Mouse (Mus musculus) kidney, adult 2 months (tissue): ENCODE data around the gene Mum1. TPM values are rescaled to one million over a fixed set of nuclear protein-coding genes. Genes with fewer than 3 reads are reported as not detected.

Experiments
- DNase-seq: peaks from one replicate; pipeline ENCODE4 v3.0.0; 2021
- H3K27ac ChIP-seq: fragments of 200-500 bp; 2 replicates; pipeline ENCODE4 v1.5.1; 2012; ENCODE audit warnings: low read depth, low read length, control low read depth, inconsistent platforms; ENCODE audit not compliant: insufficient read depth
- H3K27me3 ChIP-seq: fragments of 200-500 bp; replicated peaks from 2 replicates; pipeline ENCODE4 v1.6.1; 2012; ENCODE audit warnings: mild to moderate bottlenecking, moderate library complexity, low read length, inconsistent platforms; ENCODE audit not compliant: control insufficient read depth, insufficient read depth
- H3K36me3 ChIP-seq: fragments of 200-500 bp; 2 replicates; pipeline ENCODE4 v1.6.1; 2012; ENCODE audit warnings: mild to moderate bottlenecking, moderate library complexity, low read length, inconsistent platforms; ENCODE audit not compliant: control insufficient read depth, insufficient read depth
- H3K4me1 ChIP-seq: fragments of 200-500 bp; 2 replicates; pipeline ENCODE4 v1.6.1; 2011; ENCODE audit warnings: low read length; ENCODE audit not compliant: control insufficient read depth, insufficient read depth
- H3K4me3 ChIP-seq: fragments of 200-500 bp; 2 replicates; pipeline ENCODE4 v1.5.1; 2011; ENCODE audit warnings: mild to moderate bottlenecking, low read depth, low read length, control low read depth; ENCODE audit not compliant: insufficient read depth
- CTCF ChIP-seq: fragments of 200-500 bp; conservative IDR thresholded peaks from 2 replicates; pipeline ENCODE4 v1.5.1; 2011; ENCODE audit warnings: low read depth, mild to moderate bottlenecking, control low read depth, low read length, moderate library complexity, mixed read lengths; ENCODE audit not compliant: insufficient read depth, insufficient read length
- POLR2A ChIP-seq: fragments of 200-500 bp; IDR thresholded peaks from one replicate; pipeline ENCODE4 v1.6.1; 2011; ENCODE audit warnings: low read depth, low read length, control low read depth
- WGBS: fragments of 180-500 bp; shearing (Covaris S2); methylation state at CpG from one replicate; pipeline ENCODE4 v1.1.7; 2018; 5-methylcytosine and 5-hydroxymethylcytosine counted together
- polyA plus RNA-seq: library from polyadenylated mRNA; depleted of rRNA; stranded (reverse); fragments of >200 nt; gene quantifications from 2 replicates; pipeline ENCODE4 v1.2.3, GENCODE M21; 2012

The Mum1 gene
- polyA plus RNA-seq, 1 experiment = 30.4 TPM

GRCm38 (mm10) chr10:80186649-80187048 lies 39.6 kb upstream of the Mum1 start:
- 52% methylated on average over 27 of the region's 27 CpGs for WGBS
- Histone ChIP-seq H3K27me3 (peaks cover 5% of the 10 kb centered on the region; the same call in 1 of the 2 replicates), H3K4me3 (no peak overlapping the region), H3K4me1 (no peaks in the 10 kb centered on the region), H3K27ac (no peak overlapping the region), H3K36me3 (no peaks in the 10 kb centered on the region)
- TF ChIP-seq CTCF (no peak), POLR2A (no peak)
- no peak for DNase-seq

DNA sequence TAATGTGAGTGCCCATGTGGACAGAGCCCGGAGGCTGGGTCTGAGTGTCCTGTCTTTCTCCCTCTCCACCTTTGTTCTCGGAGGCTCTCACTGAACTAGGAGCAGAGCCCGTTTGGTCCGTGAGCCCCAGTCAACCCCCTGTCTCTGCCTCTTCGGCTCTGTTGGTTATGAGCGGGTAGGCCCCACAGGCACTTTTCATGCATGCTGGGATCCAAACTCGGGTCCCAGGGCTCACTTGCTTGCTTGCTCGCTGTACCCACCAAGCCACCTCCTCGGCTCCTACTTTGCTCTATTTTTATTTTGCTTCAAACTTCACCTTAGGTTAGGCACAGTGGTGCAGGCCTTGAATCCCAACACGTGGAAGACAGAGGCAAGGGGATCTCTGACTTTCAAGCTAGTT lies 38.5 kb upstream of the Mum1 start:
- H3K4me1 ChIP-seq = no peaks in the 10 kb centered on the region
- H3K4me3 ChIP-seq = no peak overlapping the region
- no peak overlapping the region for H3K27ac ChIP-seq
- 97% methylated on average over 10 of the region's 10 CpGs for WGBS
- TF ChIP-seq POLR2A (no peak), CTCF (no peak)
- no peak for DNase-seq
- no peaks in the 10 kb centered on the region for H3K36me3 ChIP-seq
- peaks cover 5% of the 10 kb centered on the region; the same call in 1 of the 2 replicates for H3K27me3 ChIP-seq

- H3K4me3 ChIP-seq = no peak overlapping the region
- WGBS = 83% methylated on average over 15 of the region's 15 CpGs
- H3K36me3 ChIP-seq = no peaks in the 10 kb centered on the region
- no peak for TF ChIP-seq CTCF
- peaks cover 5% of the 10 kb centered on the region; the same call in 1 of the 2 replicates for H3K27me3 ChIP-seq
- H3K27ac ChIP-seq = no peak overlapping the region
- H3K4me1 ChIP-seq = no peaks in the 10 kb centered on the region
- DNase-seq = no peak
Measured at GRCm38 (mm10) chr10:80188453-80189024, 37.7 kb upstream of the Mum1 start.

DNA sequence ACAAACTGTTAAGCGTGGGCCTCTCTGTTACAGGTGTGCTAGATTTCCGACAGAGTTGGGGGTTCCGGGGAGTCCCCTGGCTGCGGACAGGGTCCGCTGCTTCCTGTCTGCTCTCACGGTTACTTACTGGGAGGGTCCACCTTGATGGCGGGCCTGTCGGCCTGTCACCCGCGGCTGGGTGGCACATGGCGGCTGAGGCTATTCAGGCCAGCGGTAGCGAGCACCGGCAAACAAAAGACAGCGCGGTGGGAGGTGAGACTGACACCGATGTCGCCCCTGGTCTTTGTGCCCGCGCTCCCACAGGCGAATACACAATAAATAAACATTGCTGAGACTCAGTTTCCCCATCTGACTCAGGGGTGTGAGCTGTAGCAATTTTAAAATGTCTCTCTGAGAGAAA lies 36.2 kb upstream of the Mum1 start:
- no peak for DNase-seq
- no peak overlapping the region for H3K27ac ChIP-seq
- no peak overlapping the region for H3K4me3 ChIP-seq
- peaks cover 5% of the 10 kb centered on the region; the same call in 1 of the 2 replicates for H3K27me3 ChIP-seq
- no peaks in the 10 kb centered on the region for H3K4me1 ChIP-seq
- TF ChIP-seq CTCF = no peak
- no peak for TF ChIP-seq POLR2A
- H3K36me3 ChIP-seq = no peaks in the 10 kb centered on the region
- WGBS = 11% methylated on average over 21 of the region's 21 CpGs

DNA sequence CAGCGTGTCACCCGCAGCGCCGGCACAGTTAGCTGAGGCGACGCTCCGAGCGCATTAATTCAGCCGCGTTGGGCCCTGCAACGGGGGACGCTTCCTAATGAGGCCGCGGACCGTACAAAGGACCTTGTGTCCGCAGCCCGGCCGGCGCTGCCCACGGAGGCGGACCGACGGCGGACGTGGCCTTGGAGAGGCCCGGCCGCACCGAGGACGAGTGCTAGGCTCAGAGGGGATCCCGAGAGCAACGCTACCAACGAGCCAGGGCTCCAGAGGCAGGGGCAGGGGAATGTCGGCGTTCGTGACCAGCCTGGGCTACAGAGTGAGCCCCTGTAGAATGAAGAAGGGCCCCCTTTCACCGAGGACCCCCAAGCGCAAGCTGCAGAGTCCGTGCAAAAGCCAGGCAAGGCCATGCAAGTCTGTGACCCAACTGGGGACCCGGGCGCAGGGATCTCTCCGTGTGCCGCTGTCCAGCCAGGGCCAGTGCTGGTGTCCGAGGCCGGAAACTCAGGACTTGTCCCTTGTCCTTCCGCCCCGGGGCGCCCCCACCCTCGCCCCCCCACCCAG lies 35.7 kb upstream of the Mum1 start:
- peak; percentile 37 for DNase-seq
- peaks cover 5% of the 10 kb centered on the region; the same call in 1 of the 2 replicates for H3K27me3 ChIP-seq
- H3K27ac ChIP-seq = no peak overlapping the region
- no peak for TF ChIP-seq POLR2A
- no peak for TF ChIP-seq CTCF
- H3K4me3 ChIP-seq = peak overlapping the region; percentile 55
- H3K4me1 ChIP-seq = no peaks in the 10 kb centered on the region
- H3K36me3 ChIP-seq = no peaks in the 10 kb centered on the region
- under 1% methylated on average over 48 of the region's 48 CpGs for WGBS

GRCm38 (mm10) chr10:80193976-80194375 lies 32.3 kb upstream of the Mum1 start:
- H3K27me3 ChIP-seq = peaks cover 5% of the 10 kb centered on the region; the same call in 1 of the 2 replicates
- no peaks in the 10 kb centered on the region for H3K4me1 ChIP-seq
- no peak for TF ChIP-seq POLR2A
- no peak for TF ChIP-seq CTCF
- no peak overlapping the region for H3K4me3 ChIP-seq
- WGBS = 92% methylated on average over 6 of the region's 6 CpGs
- no peak for DNase-seq
- H3K36me3 ChIP-seq = no peaks in the 10 kb centered on the region
- no peak overlapping the region for H3K27ac ChIP-seq

DNA sequence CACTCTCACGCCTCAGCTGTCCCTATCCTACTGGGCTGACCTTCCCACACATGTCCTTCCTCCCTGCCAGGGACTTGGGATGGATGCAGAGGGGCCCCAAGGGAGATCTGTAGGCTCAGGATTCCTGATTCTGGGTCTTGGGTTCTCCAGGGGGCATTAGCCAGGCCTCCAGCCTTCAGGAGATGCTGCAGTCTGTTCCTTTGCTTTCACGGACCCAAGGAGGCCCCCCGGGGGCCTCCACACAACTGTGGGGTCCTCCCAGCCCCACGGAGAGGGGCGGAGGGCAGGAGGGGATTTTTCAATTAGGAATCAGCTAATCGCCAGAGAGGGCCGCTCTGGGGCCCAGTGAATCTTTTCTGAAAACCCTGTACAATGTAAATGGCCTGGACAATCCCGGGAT lies 31.8 kb upstream of the Mum1 start:
- no peak overlapping the region for H3K27ac ChIP-seq
- 82% methylated on average over 8 of the region's 8 CpGs for WGBS
- DNase-seq = no peak
- peaks cover 5% of the 10 kb centered on the region; the same call in 1 of the 2 replicates for H3K27me3 ChIP-seq
- H3K4me1 ChIP-seq = no peaks in the 10 kb centered on the region
- no peaks in the 10 kb centered on the region for H3K36me3 ChIP-seq
- no peak overlapping the region for H3K4me3 ChIP-seq
- no peak for TF ChIP-seq CTCF
- TF ChIP-seq POLR2A = no peak

DNA sequence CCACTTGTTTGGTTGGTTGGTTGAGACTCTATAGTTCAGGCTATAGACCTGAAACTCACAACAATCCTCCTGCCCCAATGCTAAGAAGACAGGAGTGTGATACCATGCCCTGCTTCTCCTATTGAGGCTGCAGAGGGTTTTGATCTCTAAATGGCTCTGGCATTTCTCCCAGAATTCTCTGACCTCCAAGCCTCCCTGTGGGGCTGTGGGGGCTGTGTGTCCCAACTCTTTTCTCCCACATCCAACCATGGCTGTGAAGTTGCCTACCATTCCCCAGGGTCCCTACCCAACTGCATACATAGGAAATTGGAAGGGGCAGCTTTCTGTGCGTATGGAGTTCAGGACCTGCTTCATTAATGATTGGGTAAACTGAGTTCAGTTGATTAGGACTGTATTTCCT lies 30.1 kb upstream of the Mum1 start:
- 100% methylated on average over 1 of the region's 1 CpGs for WGBS
- no peaks in the 10 kb centered on the region for H3K4me1 ChIP-seq
- DNase-seq = no peak
- H3K27me3 ChIP-seq = no peaks in the 10 kb centered on the region
- H3K27ac ChIP-seq = no peak overlapping the region
- H3K36me3 ChIP-seq = no peaks in the 10 kb centered on the region
- TF ChIP-seq CTCF (no peak), POLR2A (no peak)
- H3K4me3 ChIP-seq = no peak overlapping the region
